Mouse (Mus musculus) adrenal gland, postnatal 36 days (tissue): ENCODE measurements at regions not wholly inside any gene's neighbourhood (a gene's known extent, or its start where the extent isn't known, plus 50 kb on each side); places are given as distances from the start of the nearest gene placed in this dataset.
"Not testable (repeated sequence)": the region's sequence is repeated elsewhere in the genome, so short reads cannot be mapped to it uniquely, and the experiment has no call there.

Experiments used
- DNase-seq, 2 experiments: peaks; one replicate each; pipeline ENCODE4 v3.0.0; 2021; ENCODE audit warnings: mixed read lengths in 1 of 2

- DNase-seq: no peak
These were observed 56.0 kb downstream of the Ccdc71l start for GRCm38 (mm10) chr12:32434506-32435002.

GRCm38 (mm10) chr12:32435126-32435525, 56.6 kb downstream of the Ccdc71l start:
- peak; percentile 48 to 51 for DNase-seq

- no peak for DNase-seq
These were observed 59.7 kb downstream of the Ccdc71l start for GRCm38 (mm10) chr12:32438209-32438608.

GRCm38 (mm10) chr12:32444770-32445169, 66.3 kb downstream of the Ccdc71l start:
- no peak for DNase-seq

- no peak for DNase-seq
These were observed 67.4 kb downstream of the Ccdc71l start for GRCm38 (mm10) chr12:32445874-32446273.

GRCm38 (mm10) chr12:32449373-32449772, 70.9 kb downstream of the Ccdc71l start:
- no peak for DNase-seq

- peak in 1 of 2 experiments; percentile 9 for DNase-seq
These were observed 72.7 kb downstream of the Ccdc71l start for GRCm38 (mm10) chr12:32451226-32451625.

- DNase-seq: peak in 1 of 2 experiments; percentile 61
These were observed 76.3 kb downstream of the Ccdc71l start for GRCm38 (mm10) chr12:32454794-32455193.

- not testable (repeated sequence) for DNase-seq
These were observed 76.7 kb downstream of the Ccdc71l start for GRCm38 (mm10) chr12:32455231-32455630.

- no peak for DNase-seq
These were observed 77.4 kb downstream of the Ccdc71l start for GRCm38 (mm10) chr12:32455913-32456312.

- no peak for DNase-seq
These were observed 78.3 kb downstream of the Ccdc71l start for GRCm38 (mm10) chr12:32456796-32457195.

- no peak for DNase-seq
These were observed 79.9 kb downstream of the Ccdc71l start for GRCm38 (mm10) chr12:32458386-32458785.

GRCm38 (mm10) chr12:32460330-32460998, 82.0 kb downstream of the Ccdc71l start:
- DNase-seq: no peak

GRCm38 (mm10) chr12:32465371-32465770, 86.9 kb downstream of the Ccdc71l start:
- peak; percentile 37 to 43 for DNase-seq

- DNase-seq: no peak
These were observed 91.4 kb downstream of the Ccdc71l start for GRCm38 (mm10) chr12:32469863-32470262.

- peak in 1 of 2 experiments; percentile 11 for DNase-seq
These were observed 100.9 kb downstream of the Ccdc71l start for GRCm38 (mm10) chr12:32479451-32479850.

GRCm38 (mm10) chr12:32480268-32480667, 101.8 kb downstream of the Ccdc71l start:
- no peak for DNase-seq

- DNase-seq: peak in 1 of 2 experiments; percentile 16
These were observed 102.5 kb downstream of the Ccdc71l start for GRCm38 (mm10) chr12:32481051-32481450.

- no peak for DNase-seq
These were observed 103.8 kb downstream of the Ccdc71l start for GRCm38 (mm10) chr12:32482343-32482742.

GRCm38 (mm10) chr12:32482777-32483176, 104.3 kb downstream of the Ccdc71l start:
- DNase-seq: no peak

GRCm38 (mm10) chr12:32486246-32486645, 107.7 kb downstream of the Ccdc71l start:
- peak in 1 of 2 experiments; percentile 4 for DNase-seq

GRCm38 (mm10) chr12:32486729-32487128, 108.2 kb downstream of the Ccdc71l start:
- DNase-seq: no peak

GRCm38 (mm10) chr12:32487883-32488577, 109.5 kb downstream of the Ccdc71l start:
- DNase-seq: peak; percentile 12 to 17

GRCm38 (mm10) chr12:32488578-32488892, 110.0 kb downstream of the Ccdc71l start:
- DNase-seq: no peak
